Mouse (Mus musculus) liver, embryonic 16.5 days (tissue): ENCODE data around the gene Cox17. TPM values are rescaled to one million over a fixed set of nuclear protein-coding genes. Genes with fewer than 3 reads are reported as not detected.

ENCODE experiments used
- ATAC-seq: fragments of 200-750 bp; cut with Nextera tagmentation; 2 replicates; pipeline ENCODE4 v1.8.0; 2017; ENCODE audit warnings: low read depth, mild to moderate bottlenecking, moderate number of reproducible peaks, moderate library complexity
- H3K27ac ChIP-seq: fragments of 300-500 bp; sonication (generic); 2 replicates; pipeline ENCODE4 v1.5.1; 2014; ENCODE audit warnings: mild to moderate bottlenecking, low read length
- H3K27me3 ChIP-seq: fragments of 300-500 bp; sonication (generic); 2 replicates; pipeline ENCODE4 v1.6.1; 2014; ENCODE audit warnings: low read depth, low read length, mixed read lengths; ENCODE audit not compliant: control insufficient read depth, insufficient read depth
- H3K36me3 ChIP-seq: fragments of 300-500 bp; sonication (generic); 2 replicates; pipeline ENCODE4 v1.6.1; 2014; ENCODE audit warnings: mild to moderate bottlenecking; ENCODE audit not compliant: control insufficient read depth, insufficient read depth
- H3K4me1 ChIP-seq: fragments of 300-500 bp; sonication (generic); 2 replicates; pipeline ENCODE4 v1.6.1; 2014; ENCODE audit warnings: low read depth, low read length, mixed read lengths; ENCODE audit not compliant: control insufficient read depth
- H3K4me2 ChIP-seq: fragments of 300-500 bp; sonication (generic); 2 replicates; pipeline ENCODE4 v1.6.1; 2014; ENCODE audit warnings: low read depth, low read length, mixed read lengths
- H3K4me3 ChIP-seq: fragments of 300-500 bp; sonication (generic); 2 replicates; pipeline ENCODE4 v1.5.1; 2014; ENCODE audit warnings: low read depth, mild to moderate bottlenecking, low read length
- H3K9ac ChIP-seq: fragments of 300-500 bp; sonication (generic); 2 replicates; pipeline ENCODE4 v1.6.1; 2014; ENCODE audit warnings: low read depth, low read length
- H3K9me3 ChIP-seq: fragments of 300-500 bp; sonication (generic); replicated peaks from 2 replicates; pipeline ENCODE4 v1.6.1; 2016; ENCODE audit warnings: low read length; ENCODE audit not compliant: control insufficient read depth
- WGBS: fragments of 180-500 bp; shearing (Covaris S2); extraction: QIAGEN DNeasy Blood & Tissue Kit; methylation state at CpG from one replicate; pipeline ENCODE4 v1.1.7; 2014; ENCODE audit not compliant: insufficient replicate concordance; 5-methylcytosine and 5-hydroxymethylcytosine counted together
- polyA plus RNA-seq: library from polyadenylated mRNA; unstranded; fragments of >200 nt; fragmentation: Nextera tagmentation; extraction: Ambion mirVana; gene quantifications from 2 replicates; pipeline ENCODE4 v1.2.1, GENCODE M21; 2015

Gene Cox17
- polyA plus RNA-seq, 1 experiment from 2014 or later: 209 TPM

DNA sequence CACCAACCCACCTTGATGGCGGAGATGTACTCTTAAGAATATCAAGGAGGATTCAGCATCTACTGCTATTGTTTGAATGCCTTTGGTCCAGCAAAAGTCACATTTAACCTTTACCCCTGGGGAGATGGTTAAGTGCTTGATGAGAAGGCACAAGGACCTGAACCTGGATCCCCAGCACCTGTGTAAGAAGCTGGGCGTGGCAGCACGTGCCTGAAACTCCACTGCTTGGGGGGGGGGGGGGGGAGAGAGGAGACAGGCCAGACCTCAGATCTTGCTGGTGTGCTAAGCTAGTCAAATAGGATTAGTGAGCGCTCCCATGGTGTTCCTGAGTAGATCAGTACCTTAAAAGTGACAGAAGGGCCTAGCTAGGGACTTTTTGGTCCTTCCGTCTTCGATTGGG lies 54.7 kb downstream of the Cox17 start:
- no peaks in the 10 kb centered on the region for H3K27me3 ChIP-seq
- H3K27ac ChIP-seq: no peak overlapping the region
- H3K36me3 ChIP-seq: no peaks in the 10 kb centered on the region
- H3K4me1 ChIP-seq: peaks cover 13% of the 10 kb centered on the region
- no peak overlapping the region for H3K4me3 ChIP-seq
- WGBS: 71% methylated on average over 6 of the region's 6 CpGs
- no peak for ATAC-seq
- no peaks in the 10 kb centered on the region for H3K9me3 ChIP-seq
- no peak overlapping the region for H3K4me2 ChIP-seq
- H3K9ac ChIP-seq: no peak overlapping the region

Other genes starting within 250 kb of the Cox17 start
- 6.9 TPM in 2 replicates for gene Nr1i2, start 52.2 kb upstream of the Cox17 start, polyA plus RNA-seq
- gene Maats1, start 4.8 kb upstream of the Cox17 start, polyA plus RNA-seq: 0.06 TPM in 1 of 2 replicates, not detected in the other
- gene Gm21987, start within 50 bp of the Cox17 start, polyA plus RNA-seq: not detected in 2 replicates
- gene Popdc2, start 15.2 kb downstream of the Cox17 start, polyA plus RNA-seq: 21.8 and 26.4 TPM in 2 replicates
- 34.8 and 40.4 TPM in 2 replicates for gene Pla1a, start 86.2 kb downstream of the Cox17 start, polyA plus RNA-seq
- gene Adprh, start 105.7 kb downstream of the Cox17 start, polyA plus RNA-seq: 28.8 and 31.0 TPM in 2 replicates
- 0.21 and 0.27 TPM in 2 replicates for gene Cd80, start 108.6 kb downstream of the Cox17 start, polyA plus RNA-seq
- 10.6 and 11.2 TPM in 2 replicates for gene Timmdc1, start 175.7 kb downstream of the Cox17 start, polyA plus RNA-seq
- gene Poglut1, start 203.3 kb downstream of the Cox17 start, polyA plus RNA-seq: 6.5 and 7.2 TPM in 2 replicates
- gene Tmem39a, start 211.7 kb downstream of the Cox17 start, polyA plus RNA-seq: 31.0 and 34.5 TPM in 2 replicates